Mouse (Mus musculus): ENCODE measurements around the gene 1110032F04Rik.

GRCm38 (mm10) chr3:68897154-68897553 is 27.8 kb downstream of the 1110032F04Rik start:
- TF ChIP-seq EP300 (optimal IDR thresholded peaks at IDR 0.05) (no peak), CTCF (IDR thresholded peaks at IDR 0.05; ENCODE audit: low read depth) (peak; percentile 18; the same call in 1 of the 2 replicates)

All from stomach, postnatal 0 days (tissue).